ENCODE assay signal across 8 mouse cellular contexts in genomic region chr6:34353658-34354353, GRCm38 (mm10). TPM values are rescaled to one million over a fixed set of nuclear protein-coding genes. Genes with fewer than 3 reads are reported as not detected.
DNase-seq lines count a peak whose midpoint lies in the region; ATAC-seq lines count a peak whose summit lies in the region.

TSS of gene Akr1b8 (plus strand) at chr6:34354119.

- peak; percentile 45 for DNase-seq in Muller cell, postnatal 12 days (ENCODE audit: inconsistent ontology term)
- peak; percentile 37 for DNase-seq in adrenal gland, postnatal 10 days
- DNase-seq in frontal cortex, postnatal 25 days (ENCODE audit: low spot score in 2 of 2): no peak

- H3K9ac ChIP-seq in embryonic facial prominence, embryonic 13.5 days: peak within 1 kb of the TSS; percentile 55
- no peak within 1 kb of the TSS for H3K9ac ChIP-seq in hindbrain, embryonic 15.5 days
- H3K9ac ChIP-seq in midbrain, embryonic 12.5 days (replicated peaks): no peak within 1 kb of the TSS; the same call in 1 of the 2 replicates

- H3K27me3 ChIP-seq in embryonic facial prominence, embryonic 13.5 days: no peaks in the 10 kb centered on the region
- no peaks in the 10 kb centered on the region for H3K27me3 ChIP-seq in hindbrain, embryonic 15.5 days
- no peaks in the 10 kb centered on the region for H3K27me3 ChIP-seq in midbrain, embryonic 12.5 days

- no peak; the same call in 1 of the 2 replicates for ATAC-seq in embryonic facial prominence, embryonic 13.5 days (ENCODE audit: insufficient number of reproducible peaks, insufficient read depth, low FRiP score, low TSS enrichment, low read depth)
- no peak; the same call in 1 of the 2 replicates for ATAC-seq in hindbrain, embryonic 15.5 days (ENCODE audit: low FRiP score, low read depth)
- peak; percentile 56; the same call in 1 of the 2 replicates for ATAC-seq in midbrain, embryonic 12.5 days (ENCODE audit: low FRiP score, low read depth)
- no peak for ATAC-seq in megakaryocyte-erythroid progenitor cell, adult 5-6 weeks (replicated peaks; ENCODE audit: low FRiP score, low TSS enrichment, poor library complexity, severe bottlenecking)
- ATAC-seq in erythroid progenitor cell, adult 5-6 weeks (replicated peaks; ENCODE audit: low FRiP score, poor library complexity, severe bottlenecking): no peak

- peak within 1 kb of the TSS; percentile 44 for H3K27ac ChIP-seq in embryonic facial prominence, embryonic 13.5 days
- no peak within 1 kb of the TSS for H3K27ac ChIP-seq in hindbrain, embryonic 15.5 days (replicated peaks)
- H3K27ac ChIP-seq in midbrain, embryonic 12.5 days (replicated peaks): no peak within 1 kb of the TSS

- H3K9me3 ChIP-seq in embryonic facial prominence, embryonic 13.5 days: no peaks in the 10 kb centered on the region
- H3K9me3 ChIP-seq in hindbrain, embryonic 15.5 days: no peaks in the 10 kb centered on the region
- no peaks in the 10 kb centered on the region for H3K9me3 ChIP-seq in midbrain, embryonic 12.5 days

- peaks cover 13% of the 10 kb centered on the region for H3K4me1 ChIP-seq in embryonic facial prominence, embryonic 13.5 days
- peaks cover 3% of the 10 kb centered on the region; the same call in 1 of the 2 replicates for H3K4me1 ChIP-seq in hindbrain, embryonic 15.5 days (replicated peaks)
- H3K4me1 ChIP-seq in midbrain, embryonic 12.5 days: peaks cover 10% of the 10 kb centered on the region; the same call in 1 of the 2 replicates

- H3K4me2 ChIP-seq in embryonic facial prominence, embryonic 13.5 days: peak within 1 kb of the TSS; percentile 59
- H3K4me2 ChIP-seq in hindbrain, embryonic 15.5 days: peak within 1 kb of the TSS; percentile 45
- H3K4me2 ChIP-seq in midbrain, embryonic 12.5 days (replicated peaks): peak within 1 kb of the TSS; percentile 51

- H3K4me3 ChIP-seq in embryonic facial prominence, embryonic 13.5 days: peak within 1 kb of the TSS; percentile 34
- H3K4me3 ChIP-seq in hindbrain, embryonic 15.5 days: peak within 1 kb of the TSS; percentile 14; the same call in 1 of the 2 replicates
- H3K4me3 ChIP-seq in midbrain, embryonic 12.5 days: peak within 1 kb of the TSS; percentile 27

- 9% methylated on average over 16 of the region's 16 CpGs for WGBS in embryonic facial prominence, embryonic 13.5 days
- 13% methylated on average over 16 of the region's 16 CpGs for WGBS in hindbrain, embryonic 15.5 days
- 16% methylated on average over 16 of the region's 16 CpGs for WGBS in midbrain, embryonic 12.5 days

- no peaks in the 10 kb centered on the region for H3K36me3 ChIP-seq in embryonic facial prominence, embryonic 13.5 days
- H3K36me3 ChIP-seq in hindbrain, embryonic 15.5 days: no peaks in the 10 kb centered on the region
- no peaks in the 10 kb centered on the region for H3K36me3 ChIP-seq in midbrain, embryonic 12.5 days

RNA-seq across cellular contexts. Expression of gene Akr1b8, which starts in this region (rescaled TPM):
- total RNA-seq in adrenal gland, postnatal 10 days (2021): 100 to 1,000 TPM in 1 of 2 experiments, 10 to 100 TPM in 1; 53.8 to 120 TPM
- polyA plus RNA-seq in embryonic facial prominence, embryonic 13.5 days (2015; fragmentation: Nextera tagmentation; extraction: Ambion mirVana): 12.7 and 18.9 TPM in 2 replicates
- polyA plus RNA-seq in hindbrain, embryonic 15.5 days (2015; fragmentation: Nextera tagmentation; extraction: Ambion mirVana): 4.3 and 5.2 TPM in 2 replicates
- polyA plus RNA-seq in midbrain, embryonic 12.5 days (2016; fragmentation: Nextera tagmentation; extraction: Ambion mirVana): 15.7 and 18.3 TPM in 2 replicates
- not detected in 2 replicates for total RNA-seq in megakaryocyte-erythroid progenitor cell, adult 5-6 weeks (2014; fragmentation: Nextera tagmentation)
- total RNA-seq in megakaryocyte-erythroid progenitor cell, adult 5-6 weeks (2017): not detected in 2 replicates
- total RNA-seq in erythroid progenitor cell, adult 5-6 weeks (2015; ENCODE audit: low replicate concordance): not detected in 2 replicates
- not detected in 2 replicates for total RNA-seq in erythroid progenitor cell, adult 5-6 weeks (2017; ENCODE audit: low replicate concordance)

Comparison
In these comparisons a context has a peak if more than half of its experiments do, and no peak if none do; other contexts are left out.
1. RNA of gene Akr1b8 (total RNA-seq): 53.8 to 120 TPM in adrenal gland, postnatal 10 days; not detected in megakaryocyte-erythroid progenitor cell, adult 5-6 weeks and not detected in erythroid progenitor cell, adult 5-6 weeks; every median in the first group is over 10 times any median in the second.
2. DNase-seq: peak in Muller cell, postnatal 12 days (single experiment) and adrenal gland, postnatal 10 days (single experiment); none in frontal cortex, postnatal 25 days (0 of 2).
3. Peak in every context shown above with its lines, with median percentiles within 50 percentile points of each other: H3K4me2 ChIP-seq and H3K4me3 ChIP-seq.